Mouse (Mus musculus) left cerebral cortex, adult 8-10 months (tissue): Measurements from ENCODE around the gene Tfpi2. TPM values are rescaled to one million over a fixed set of nuclear protein-coding genes. Genes with fewer than 3 reads are reported as not detected.

Experiments used
- DNase-seq, 2 experiments: peaks; one replicate each; pipeline ENCODE4 v3.0.0; 2022; ENCODE audit warnings: low spot score in 2 of 2
- total RNA-seq, 4 experiments: library from RNA; stranded (reverse); gene quantifications; 2 replicates each; pipeline ENCODE4 v1.2.4; 2022

The Tfpi2 gene
- under 1 TPM in 1 of 4 experiments, not detected in 3; 0.33 TPM for total RNA-seq

DNA sequence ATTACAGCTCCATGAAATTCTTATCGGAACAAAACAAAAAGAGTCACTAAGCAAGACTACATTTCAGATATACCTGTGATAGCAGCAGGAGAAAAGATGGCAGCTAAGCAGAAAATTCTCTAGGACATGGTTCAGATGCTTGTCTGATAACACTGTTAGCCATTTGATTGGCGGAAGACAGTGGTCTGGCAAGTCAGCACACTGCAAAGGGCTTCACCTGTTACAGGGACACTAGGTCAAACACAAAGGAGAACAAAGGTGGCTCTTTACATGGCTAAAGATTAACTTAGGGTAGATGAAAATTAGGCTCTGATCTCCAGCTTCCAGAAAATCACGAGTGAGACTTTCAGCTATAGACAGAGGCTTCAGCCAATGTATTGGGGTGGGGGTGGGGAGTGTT, at the start of gene Tfpi2:
Gene Tfpi2, minus strand, starts transcription at position 170 of the 400 bp plus-strand sequence.
- DNase-seq, result no peak

GRCm38 (mm10) chr6:4030956-4031355, 42.2 kb upstream of the Tfpi2 start:
- no peak for DNase-seq

DNA sequence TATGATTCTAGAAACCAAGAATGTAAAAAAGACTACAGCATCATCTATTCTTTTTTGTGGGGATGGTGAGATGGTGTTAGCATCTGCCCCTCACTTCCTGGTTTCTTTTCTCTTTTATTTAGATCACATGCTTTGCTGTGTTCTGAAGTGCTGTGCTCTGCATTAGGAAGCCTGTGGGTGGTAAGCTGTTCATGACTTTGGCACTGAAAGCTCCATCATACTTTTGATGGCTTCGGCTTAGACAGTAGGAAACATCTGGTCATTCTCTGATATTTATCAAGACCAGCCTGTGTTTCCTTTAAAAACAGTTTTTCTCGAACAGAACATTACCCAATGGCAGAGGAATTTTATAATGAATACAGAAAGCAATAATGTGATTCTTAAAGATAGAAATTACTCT, 37.6 kb upstream of the Tfpi2 start:
- no peak for DNase-seq

DNA sequence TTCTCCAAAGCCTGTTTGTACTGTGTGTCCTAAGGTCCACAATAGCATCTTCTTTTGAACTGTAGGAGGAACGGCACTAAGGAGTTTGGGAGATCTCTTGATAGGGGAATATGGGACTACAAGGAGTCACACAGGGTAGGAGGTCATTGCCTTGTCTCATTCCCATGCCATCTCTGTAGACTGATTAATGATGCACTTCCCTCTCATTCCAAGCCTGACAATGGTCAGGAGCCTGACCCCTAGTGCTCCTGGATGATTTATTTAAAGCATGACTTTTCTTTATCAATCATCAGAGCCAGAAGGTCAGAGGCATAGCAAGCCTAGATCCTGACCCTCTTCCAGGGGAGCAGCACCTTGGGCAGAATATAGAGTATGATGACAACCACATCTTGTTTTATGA, 33.9 kb upstream of the Tfpi2 start:
- DNase-seq, result no peak

DNA sequence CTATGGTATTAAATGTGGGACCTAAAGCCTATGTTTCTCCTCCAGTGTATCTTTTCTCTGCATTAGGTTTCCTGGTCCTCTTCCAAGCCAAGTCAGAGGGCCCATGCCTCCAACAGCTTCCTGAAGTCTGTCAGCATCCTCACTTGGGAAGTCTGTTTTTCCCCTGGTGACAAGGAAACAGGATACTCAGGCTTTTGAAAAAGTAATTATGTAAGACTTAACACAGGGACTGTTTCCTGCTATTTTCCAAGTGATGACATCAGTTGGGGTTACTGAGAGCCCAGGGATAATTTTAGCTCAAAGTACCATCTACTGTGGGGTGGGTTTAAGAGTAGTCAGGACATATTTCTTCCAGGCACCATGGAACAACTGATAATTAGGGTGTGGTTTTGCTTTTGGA, 20.8 kb upstream of the Tfpi2 start:
- DNase-seq, result no peak

- no peak for DNase-seq
Observed at GRCm38 (mm10) chr6:4008501-4009040, 19.9 kb upstream of the Tfpi2 start.

GRCm38 (mm10) chr6:4004808-4005207, 16.1 kb upstream of the Tfpi2 start:
- no peak for DNase-seq

DNA sequence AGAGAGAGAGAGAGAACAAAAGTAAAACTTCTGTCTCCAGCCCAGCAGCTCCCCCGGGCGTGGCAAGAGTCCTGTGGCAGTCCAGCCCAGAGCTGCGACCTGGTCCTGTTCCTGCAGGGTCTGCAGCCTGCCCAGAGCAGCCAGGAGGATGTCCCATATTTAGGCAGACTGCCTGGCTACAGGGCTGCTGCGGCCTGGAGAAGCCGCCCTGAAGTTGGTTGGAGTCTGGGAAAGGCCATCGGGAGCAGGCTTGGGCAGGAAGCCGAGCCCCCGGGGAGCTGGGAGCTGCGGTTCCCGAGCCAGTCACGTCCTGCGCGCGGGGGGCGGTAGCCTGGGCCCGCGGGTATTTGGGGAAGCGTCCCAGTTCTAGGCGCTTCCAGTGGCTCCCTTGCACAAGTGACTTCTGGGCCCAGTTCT, 15.2 kb upstream of the Tfpi2 start, which contains the start of gene Gng11:
Gene Gng11, plus strand, starts transcription at position 15 of the 417 bp plus-strand sequence.
- DNase-seq, result peak; percentile 5 to 6

DNA sequence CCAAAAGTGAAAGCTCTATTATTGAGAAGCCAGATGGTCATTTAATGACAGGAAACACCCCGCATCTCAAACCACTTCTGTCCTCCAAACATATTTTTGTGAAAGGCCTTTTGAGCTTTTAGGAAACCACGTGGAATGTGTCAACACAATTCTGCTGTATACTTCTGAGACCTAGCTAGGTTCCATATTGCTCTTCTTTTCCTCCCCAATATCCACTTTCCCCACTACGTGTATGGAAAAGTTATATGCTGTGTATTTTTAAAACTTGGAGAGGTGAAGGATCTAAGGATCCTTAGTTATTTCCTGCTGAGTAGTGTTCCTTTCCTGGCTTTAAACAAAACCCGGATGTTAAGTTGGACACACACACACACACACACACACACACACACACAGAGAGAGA, 14.7 kb upstream of the Tfpi2 start:
- DNase-seq, result no peak

DNA sequence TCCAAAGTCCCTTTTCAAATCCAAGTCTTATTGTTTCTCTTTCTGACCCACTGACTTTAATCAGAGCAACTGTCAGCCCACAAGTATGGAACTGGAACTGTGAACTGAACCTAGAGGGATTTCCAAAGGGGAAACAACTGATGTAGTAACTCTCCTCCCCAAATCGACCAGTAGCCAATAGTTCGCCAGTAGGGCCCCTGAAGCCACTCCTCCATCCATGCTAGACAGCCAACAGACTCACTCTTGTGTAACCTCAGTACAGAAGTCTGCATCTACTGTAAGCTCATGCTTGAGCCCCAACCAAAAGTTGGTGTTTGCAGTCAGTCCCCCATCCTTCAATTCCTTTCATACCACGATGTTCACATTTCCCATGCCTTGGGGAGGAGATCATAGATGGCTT, 12.0 kb upstream of the Tfpi2 start:
- no peak for DNase-seq

GRCm38 (mm10) chr6:3999296-3999695, 10.6 kb upstream of the Tfpi2 start:
- no peak for DNase-seq

DNA sequence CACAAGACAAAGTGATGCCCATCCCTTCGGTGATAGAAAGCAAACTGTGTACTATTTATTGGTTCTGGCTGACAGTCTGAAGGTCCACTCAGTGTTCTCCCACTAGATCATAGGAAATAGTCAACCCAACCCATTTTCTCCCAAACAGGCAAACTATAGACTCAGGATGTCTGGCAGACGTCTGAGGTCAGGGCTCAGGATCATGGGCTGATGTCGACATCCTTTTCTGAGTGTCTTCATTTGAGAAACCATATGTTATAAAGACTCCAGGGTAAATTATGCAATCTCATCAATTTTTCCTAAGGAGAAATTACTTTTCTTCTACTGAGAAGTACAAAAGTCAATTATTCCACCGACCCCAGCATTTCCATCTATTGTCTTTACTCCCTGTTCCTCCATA, 9.4 kb upstream of the Tfpi2 start:
- DNase-seq, result no peak

DNA sequence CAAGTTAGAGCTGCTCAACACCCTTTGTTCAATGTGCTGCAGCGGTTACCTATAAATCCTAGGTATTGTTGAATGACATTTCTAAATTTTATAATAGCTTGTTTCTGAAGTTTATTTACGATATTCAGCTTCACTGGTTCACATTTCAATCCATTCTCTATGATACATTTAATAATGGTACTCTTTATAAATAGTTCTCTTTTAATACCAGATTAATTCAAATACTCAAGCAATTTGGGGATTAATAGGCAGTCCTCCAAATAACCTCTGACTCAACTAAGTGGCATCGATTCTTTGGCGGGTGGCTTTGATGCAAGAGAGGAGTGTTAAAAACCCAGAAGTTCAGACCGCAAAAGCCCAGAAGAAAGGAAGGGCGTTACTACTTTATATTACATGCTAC, 4.8 kb upstream of the Tfpi2 start, which contains the start of gene Gngt1:
Gene Gngt1, plus strand, starts transcription at position 301 of the 400 bp plus-strand sequence.
- no peak for DNase-seq

- DNase-seq, result no peak
Observed at GRCm38 (mm10) chr6:3982661-3983284, 5.9 kb downstream of the Tfpi2 start.

DNA sequence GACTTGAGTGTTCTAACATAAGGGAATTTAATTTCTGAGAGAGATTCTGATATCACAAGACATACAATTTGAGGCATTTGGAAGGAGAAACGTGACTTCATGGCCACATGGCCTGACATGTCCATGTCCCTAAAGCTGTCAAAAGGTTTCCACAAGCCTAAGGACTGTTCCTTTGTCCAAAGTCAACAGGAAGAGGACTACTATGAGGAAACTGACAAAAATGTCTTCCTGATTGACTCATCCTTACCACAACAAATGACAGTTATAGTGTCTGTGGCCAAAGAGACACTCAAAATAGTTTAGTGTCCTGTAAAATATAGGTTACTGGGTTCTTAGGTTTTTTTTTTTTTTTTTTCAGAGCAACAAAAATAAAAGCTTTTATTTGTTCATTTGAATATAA, 15.0 kb downstream of the Tfpi2 start:
- no peak for DNase-seq

GRCm38 (mm10) chr6:3967676-3968626, 20.8 kb downstream of the Tfpi2 start:
- DNase-seq, result no peak

DNA sequence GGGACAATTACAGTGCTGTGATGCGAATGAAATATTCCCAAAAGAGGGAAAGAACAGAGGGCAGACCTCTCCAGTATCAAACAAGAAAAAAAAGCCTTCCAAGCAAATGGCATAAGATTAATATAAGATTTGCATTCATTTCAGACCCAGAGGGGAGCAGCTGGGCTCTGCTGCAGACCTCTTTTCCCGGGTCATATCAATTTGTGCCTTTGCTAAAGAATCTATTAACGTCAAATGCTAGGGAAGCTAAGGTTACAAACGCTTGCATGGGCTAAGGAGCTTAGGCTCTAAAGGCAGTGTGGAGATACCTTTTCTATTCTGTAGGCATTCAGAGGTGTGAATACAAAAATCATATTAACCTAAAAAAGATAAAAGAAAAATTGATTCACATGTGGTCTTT, 33.8 kb downstream of the Tfpi2 start:
- no peak for DNase-seq

GRCm38 (mm10) chr6:3936140-3936714, 52.5 kb downstream of the Tfpi2 start:
- DNase-seq, result no peak

GRCm38 (mm10) chr6:3935606-3936005, 53.1 kb downstream of the Tfpi2 start:
- no peak for DNase-seq

DNA sequence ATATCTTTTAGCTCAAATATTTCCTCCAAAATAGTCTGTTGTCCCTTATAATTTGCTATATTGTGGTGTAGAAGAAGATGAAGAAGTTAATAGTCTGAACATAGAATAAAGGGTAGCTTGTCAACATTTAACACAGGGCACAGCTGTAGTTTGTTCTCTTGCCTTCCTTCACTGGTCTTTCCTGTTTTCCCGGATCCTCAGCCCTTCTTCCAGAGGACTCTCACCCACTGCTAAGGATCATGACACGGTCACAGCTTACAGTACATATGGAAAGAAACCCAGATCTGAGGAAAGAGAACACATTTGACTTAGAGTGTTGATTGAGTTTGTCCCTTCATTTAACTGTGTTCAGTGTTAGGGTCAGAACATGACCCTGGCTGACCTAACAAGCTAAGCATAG, 53.7 kb downstream of the Tfpi2 start:
- no peak for DNase-seq

DNA sequence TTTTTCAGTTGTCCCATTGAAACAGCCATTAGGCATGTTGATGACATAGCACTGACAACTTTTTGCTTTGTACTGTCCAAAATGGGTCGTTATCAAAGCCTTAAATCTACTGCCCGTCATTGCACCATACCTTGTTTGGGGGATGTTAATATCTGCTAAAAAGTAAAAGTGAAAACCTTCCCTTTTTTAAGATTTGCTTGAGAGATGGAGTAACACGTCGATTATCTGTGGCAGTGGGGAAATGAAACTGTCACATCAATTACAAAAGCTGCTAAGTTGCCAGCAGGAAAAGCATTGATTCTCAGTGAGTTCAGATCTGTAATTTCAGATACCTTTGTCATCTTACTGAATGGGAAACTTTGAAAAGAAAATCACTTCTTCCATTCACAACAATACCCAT, 62.6 kb downstream of the Tfpi2 start:
- DNase-seq, result no peak

DNA sequence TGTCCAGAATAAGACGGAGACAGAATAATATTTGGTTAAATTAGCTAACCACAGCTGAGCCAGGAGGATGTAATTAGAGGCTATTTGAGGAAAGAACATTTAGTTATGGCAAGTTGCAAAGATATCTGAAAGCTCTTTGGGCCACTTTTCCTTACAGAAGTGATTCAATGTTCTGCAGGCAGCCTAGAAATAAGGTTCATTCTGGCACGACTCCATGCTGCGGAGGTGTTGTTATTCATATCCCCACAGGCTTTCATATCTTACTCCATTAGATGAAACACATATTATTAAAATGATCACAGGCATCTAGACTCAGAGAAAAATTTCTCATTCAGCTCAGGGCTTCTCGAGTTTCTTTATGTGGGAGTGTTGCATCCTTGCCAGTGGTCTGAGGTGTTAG, 65.8 kb downstream of the Tfpi2 start:
- peak; percentile 5 to 55 for DNase-seq
